In the genomic region with DNA sequence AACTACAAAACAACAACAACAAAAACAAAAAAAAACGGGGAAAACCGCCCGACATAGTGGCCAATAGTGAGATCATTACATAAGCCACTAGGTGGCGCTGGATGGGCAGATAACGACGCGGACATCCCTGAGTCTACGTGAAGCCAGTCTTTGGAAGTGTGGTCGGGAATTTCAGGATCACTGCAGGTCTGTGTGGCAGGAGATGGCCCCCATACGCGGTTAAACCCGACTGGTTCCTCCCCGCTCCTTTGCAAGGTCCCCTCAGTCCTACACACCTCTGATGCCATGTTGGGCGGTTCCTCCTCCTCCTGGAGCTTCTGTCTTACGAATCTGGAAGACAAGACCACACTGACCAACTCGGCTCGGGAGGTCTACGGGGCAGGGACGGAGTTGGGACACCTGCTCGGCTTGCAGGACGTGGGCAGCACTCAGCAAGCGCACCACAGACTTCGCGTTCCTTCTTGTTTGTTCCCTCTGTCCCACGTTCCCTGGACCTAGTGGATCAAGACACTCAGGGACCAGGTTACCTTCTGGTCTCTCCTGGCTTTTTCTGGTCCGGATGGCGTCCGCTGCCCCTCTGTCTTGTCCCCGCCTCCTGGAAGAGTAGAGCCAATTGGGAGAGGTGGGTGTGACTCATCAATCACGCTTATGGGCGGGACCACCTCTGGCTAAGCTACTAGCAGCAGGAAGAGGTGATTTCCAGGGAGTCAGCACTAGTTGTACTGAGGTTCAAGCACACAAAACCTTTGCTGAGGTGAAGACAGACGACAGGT, we compare ENCODE assay signal across 8 mouse cellular contexts. TPM values are rescaled to one million over a fixed set of nuclear protein-coding genes. Genes with fewer than 3 reads are reported as not detected.
DNase-seq lines count a peak whose midpoint lies in the region; ATAC-seq and TF ChIP-seq lines count a peak whose summit lies in the region.

No protein-coding gene starts in this region.

- TF ChIP-seq CTCF in layer of hippocampus, adult 2 months (conservative IDR thresholded peaks at IDR 0.05), result peak; percentile 89
- peak; percentile 91 for TF ChIP-seq CTCF in lung, embryonic 14.5 days (IDR thresholded peaks at IDR 0.05; ENCODE audit: low read depth)
- TF ChIP-seq CTCF in olfactory bulb, adult 2 months (IDR thresholded peaks at IDR 0.05; ENCODE audit: insufficient read depth, low read depth, low read length), result peak; percentile 39; the same call in 1 of the 2 replicates
- peak; percentile 85; the same call in 1 of the 2 replicates for TF ChIP-seq CTCF in thymus, adult 2 months (IDR thresholded peaks at IDR 0.05; ENCODE audit: borderline replicate concordance, control insufficient read depth, extremely low read depth, insufficient read depth, low read length, poor library complexity)

- peak; percentile 92 for ATAC-seq in forebrain, embryonic 16.5 days
- ATAC-seq in lung, embryonic 14.5 days (ENCODE audit: insufficient read depth), result peak; percentile 90

- H3K4me2 ChIP-seq in forebrain, embryonic 16.5 days (ENCODE audit: low read length), result peak overlapping the region; percentile 97
- H3K4me2 ChIP-seq in lung, embryonic 14.5 days, result peak overlapping the region; percentile 94

- H3K9me3 ChIP-seq in ES-E14 (ENCODE audit: control insufficient read depth, insufficient read depth, low read depth, low read length), result no peaks in the 10 kb centered on the region
- H3K9me3 ChIP-seq in forebrain, embryonic 16.5 days (ENCODE audit: control insufficient read depth, low read length), result no peaks in the 10 kb centered on the region
- H3K9me3 ChIP-seq in lung, embryonic 14.5 days (ENCODE audit: low read depth, low read length), result no peaks in the 10 kb centered on the region

- no peak overlapping the region for H3K27ac ChIP-seq in ES-E14 (ENCODE audit: insufficient read depth, low read depth, low read length, poor library complexity, severe bottlenecking)
- H3K27ac ChIP-seq in forebrain, embryonic 16.5 days (ENCODE audit: low read length), result peak overlapping the region; percentile 56
- peak overlapping the region; percentile 72 for H3K27ac ChIP-seq in layer of hippocampus, adult 2 months
- H3K27ac ChIP-seq in lung, embryonic 14.5 days (ENCODE audit: low read depth), result peak overlapping the region; percentile 87
- no peak overlapping the region for H3K27ac ChIP-seq in olfactory bulb, adult 2 months (ENCODE audit: insufficient read depth, low read depth, low read length)
- H3K27ac ChIP-seq in thymus, adult 2 months (ENCODE audit: control insufficient read depth, insufficient read depth, low read length), result 0 out of 2 replicates have a peak overlapping the region, but pooled peaks have one; percentile 22

- DNase-seq in ES-E14 (ENCODE audit: low read depth, low spot score), result peak; percentile 92
- DNase-seq in cerebellum, adult 11-12 months, result peak; percentile 77
- peak; percentile 81 for DNase-seq in heart, postnatal 36 days
- DNase-seq in layer of hippocampus, adult 2 months (ENCODE audit: low spot score in 2 of 2), result peak; percentile 67 to 74
- peak; percentile 93 for DNase-seq in lung, embryonic 14.5 days
- peak; percentile 80 for DNase-seq in thymus, adult 2 months

- H3K36me3 ChIP-seq in ES-E14 (ENCODE audit: control insufficient read depth, insufficient read depth, low read length, poor library complexity, severe bottlenecking), result no peaks in the 10 kb centered on the region
- H3K36me3 ChIP-seq in forebrain, embryonic 16.5 days (ENCODE audit: control insufficient read depth, insufficient read depth), result no peaks in the 10 kb centered on the region
- no peaks in the 10 kb centered on the region for H3K36me3 ChIP-seq in lung, embryonic 14.5 days (ENCODE audit: insufficient read depth)
- no peaks in the 10 kb centered on the region for H3K36me3 ChIP-seq in thymus, adult 2 months (ENCODE audit: control insufficient read depth, insufficient read depth, low read length)

- in situ Hi-C loops in ES-E14 (cut with MboI; ENCODE audit: low sequenced_read_pairs in 2 of 2, unreplicated experiment in 2 of 2), result no loop called here

- no peak for TF ChIP-seq POLR2A in olfactory bulb, adult 2 months (IDR thresholded peaks at IDR 0.05; ENCODE audit: insufficient read depth, low read depth, low read length)
- no peak for TF ChIP-seq POLR2A in thymus, adult 2 months (IDR thresholded peaks at IDR 0.05; ENCODE audit: control insufficient read depth, extremely low read depth, insufficient read depth, low read length, poor library complexity)

- intact Hi-C loops in heart, postnatal 36 days (cut with DNase I), result loop anchor here (1.0 to 2.0 kb wide), 3 partner anchors 14 to 139 kb away; no protein-coding TSS in a partner anchor

- H3K4me3 ChIP-seq in ES-E14 (ENCODE audit: insufficient read depth in 1 of 2, low read depth in 1 of 2, low read length in 2 of 2, poor library complexity in 1 of 2, severe bottlenecking in 1 of 2), result peak overlapping the region; percentile 69 to 95
- H3K4me3 ChIP-seq in forebrain, embryonic 16.5 days (replicated peaks; ENCODE audit: low read length), result peak overlapping the region; percentile 52
- peak overlapping the region; percentile 59 for H3K4me3 ChIP-seq in layer of hippocampus, adult 2 months
- H3K4me3 ChIP-seq in lung, embryonic 14.5 days (ENCODE audit: low read depth, low read length), result peak overlapping the region; percentile 59
- peak overlapping the region; percentile 51 for H3K4me3 ChIP-seq in olfactory bulb, adult 2 months (ENCODE audit: insufficient read depth, low read depth, low read length)
- H3K4me3 ChIP-seq in thymus, adult 2 months (ENCODE audit: control insufficient read depth, insufficient read depth, low read length), result peak overlapping the region; percentile 95

- H3K27me3 ChIP-seq in forebrain, embryonic 16.5 days (replicated peaks; ENCODE audit: control insufficient read depth, insufficient read depth, low read length), result no peaks in the 10 kb centered on the region
- no peaks in the 10 kb centered on the region for H3K27me3 ChIP-seq in lung, embryonic 14.5 days (ENCODE audit: insufficient read depth, low read length)
- no peaks in the 10 kb centered on the region for H3K27me3 ChIP-seq in thymus, adult 2 months (ENCODE audit: control insufficient read depth, insufficient read depth, low read length)

- H3K9ac ChIP-seq in ES-E14 (ENCODE audit: insufficient read depth, low read depth, low read length, poor library complexity, severe bottlenecking), result peak overlapping the region; percentile 56
- peak overlapping the region; percentile 69 for H3K9ac ChIP-seq in forebrain, embryonic 16.5 days (replicated peaks; ENCODE audit: low read depth, low read length)
- peak overlapping the region; percentile 62 for H3K9ac ChIP-seq in lung, embryonic 14.5 days

- peaks cover 0 to 10% of the 10 kb centered on the region in 2 experiments; a peak in 2 of 4 replicates for H3K4me1 ChIP-seq in ES-E14 (ENCODE audit: control insufficient read depth in 2 of 2, insufficient read depth in 2 of 2, low read length in 2 of 2, poor library complexity in 1 of 2)
- peaks cover 4% of the 10 kb centered on the region; the same call in 1 of the 2 replicates for H3K4me1 ChIP-seq in forebrain, embryonic 16.5 days (replicated peaks; ENCODE audit: control insufficient read depth, insufficient read depth, low read length)
- H3K4me1 ChIP-seq in lung, embryonic 14.5 days (ENCODE audit: insufficient read depth), result no peaks in the 10 kb centered on the region
- H3K4me1 ChIP-seq in olfactory bulb, adult 2 months (ENCODE audit: control insufficient read depth, insufficient read depth, low read length), result peaks cover 10% of the 10 kb centered on the region; the same call in 1 of the 2 replicates
- H3K4me1 ChIP-seq in thymus, adult 2 months (replicated peaks; ENCODE audit: control insufficient read depth, insufficient read depth, low read length), result peaks cover 2% of the 10 kb centered on the region

- 0% methylated on average over 32 of the region's 32 CpGs for WGBS in forebrain, embryonic 16.5 days
- WGBS in lung, embryonic 14.5 days, result 0% methylated on average over 32 of the region's 32 CpGs
- WGBS in olfactory bulb, adult 2 months, result under 1% methylated on average over 32 of the region's 32 CpGs
- WGBS in thymus, adult 2 months, result under 1% methylated on average over 32 of the region's 32 CpGs

RNA-seq across cellular contexts. Expression of gene Asl, which starts 5.1 kb away (rescaled TPM):
- total RNA-seq in ES-E14 (2012; rRNA removed), result 27.2 and 31.8 TPM in 2 replicates
- polyA plus RNA-seq in forebrain, embryonic 16.5 days (2015; fragmentation: Nextera tagmentation; extraction: Ambion mirVana), result 26.5 and 32.5 TPM in 2 replicates
- total RNA-seq in heart, postnatal 36 days (2021), result 1 to 10 TPM; 8.4 to 9.1 TPM
- total RNA-seq in layer of hippocampus, adult 2 months (2021), result 10 to 100 TPM; 18.2 to 27.3 TPM
- polyA plus RNA-seq in lung, embryonic 14.5 days (2014; fragmentation: Nextera tagmentation; extraction: Ambion mirVana), result 23.1 and 24.3 TPM in 2 replicates
- not detected in 2 replicates for polyA plus RNA-seq in olfactory bulb, adult 2 months (2012; ENCODE audit: insufficient read depth, insufficient read length, low replicate concordance, missing spikeins)
- polyA plus RNA-seq in thymus, adult 2 months (2012; rRNA removed), result 33.0 and 40.4 TPM in 2 replicates

RNA-seq across cellular contexts. Expression of gene Crcp, which starts 5.1 kb away (rescaled TPM):
- 21.1 and 30.8 TPM in 2 replicates for total RNA-seq in ES-E14 (2012; rRNA removed)
- polyA plus RNA-seq in forebrain, embryonic 16.5 days (2015; fragmentation: Nextera tagmentation; extraction: Ambion mirVana), result 73.7 and 81.4 TPM in 2 replicates
- total RNA-seq in heart, postnatal 36 days (2021), result 10 to 100 TPM; 14.2 to 14.4 TPM
- 10 to 100 TPM; 35.6 to 35.7 TPM for total RNA-seq in layer of hippocampus, adult 2 months (2021)
- 27.5 and 28.3 TPM in 2 replicates for polyA plus RNA-seq in lung, embryonic 14.5 days (2014; fragmentation: Nextera tagmentation; extraction: Ambion mirVana)
- not detected in 2 replicates for polyA plus RNA-seq in olfactory bulb, adult 2 months (2012; ENCODE audit: insufficient read depth, insufficient read length, low replicate concordance, missing spikeins)
- polyA plus RNA-seq in thymus, adult 2 months (2012; rRNA removed), result 17.0 and 17.5 TPM in 2 replicates

RNA-seq across cellular contexts. Expression of gene Gusb, which starts 21.1 kb away (rescaled TPM):
- total RNA-seq in ES-E14 (2012; rRNA removed), result 29.0 and 53.5 TPM in 2 replicates
- polyA plus RNA-seq in forebrain, embryonic 16.5 days (2015; fragmentation: Nextera tagmentation; extraction: Ambion mirVana), result 14.4 and 17.4 TPM in 2 replicates
- 10 to 100 TPM; 13.3 to 15.6 TPM for total RNA-seq in heart, postnatal 36 days (2021)
- 10 to 100 TPM; 10.9 to 11.4 TPM for total RNA-seq in layer of hippocampus, adult 2 months (2021)
- 77.4 and 83.0 TPM in 2 replicates for polyA plus RNA-seq in lung, embryonic 14.5 days (2014; fragmentation: Nextera tagmentation; extraction: Ambion mirVana)
- polyA plus RNA-seq in olfactory bulb, adult 2 months (2012; ENCODE audit: insufficient read depth, insufficient read length, low replicate concordance, missing spikeins), result not detected in 2 replicates
- 55.1 and 57.5 TPM in 2 replicates for polyA plus RNA-seq in thymus, adult 2 months (2012; rRNA removed)

RNA-seq across cellular contexts. Expression of gene Tpst1, which starts 49.2 kb away (rescaled TPM):
- total RNA-seq in ES-E14 (2012; rRNA removed), result 51.4 and 59.9 TPM in 2 replicates
- 59.5 and 66.1 TPM in 2 replicates for polyA plus RNA-seq in forebrain, embryonic 16.5 days (2015; fragmentation: Nextera tagmentation; extraction: Ambion mirVana)
- total RNA-seq in heart, postnatal 36 days (2021), result 10 to 100 TPM; 12.0 to 12.8 TPM
- 10 to 100 TPM; 48.7 to 49.1 TPM for total RNA-seq in layer of hippocampus, adult 2 months (2021)
- polyA plus RNA-seq in lung, embryonic 14.5 days (2014; fragmentation: Nextera tagmentation; extraction: Ambion mirVana), result 76.1 and 77.3 TPM in 2 replicates
- polyA plus RNA-seq in olfactory bulb, adult 2 months (2012; ENCODE audit: insufficient read depth, insufficient read length, low replicate concordance, missing spikeins), result not detected in 2 replicates
- 8.4 and 9.5 TPM in 2 replicates for polyA plus RNA-seq in thymus, adult 2 months (2012; rRNA removed)

Comparison
In these comparisons a context has a peak if more than half of its experiments do, and no peak if none do; other contexts are left out.
1. H3K27ac ChIP-seq: peak in forebrain, embryonic 16.5 days (single experiment), layer of hippocampus, adult 2 months (single experiment), lung, embryonic 14.5 days (single experiment) and thymus, adult 2 months (single experiment); none in ES-E14 (single experiment) and olfactory bulb, adult 2 months (single experiment).
2. CTCF ChIP-seq: peak in every context shown above with its lines; median percentile 91 in lung, embryonic 14.5 days; 89 in layer of hippocampus, adult 2 months; 85 in thymus, adult 2 months; 39 in olfactory bulb, adult 2 months.
3. RNA of gene Gusb, which starts 21.1 kb away (polyA plus RNA-seq): 77.4 to 83.0 TPM in lung, embryonic 14.5 days, 55.1 to 57.5 TPM in thymus, adult 2 months and 14.4 to 17.4 TPM in forebrain, embryonic 16.5 days; not detected in olfactory bulb, adult 2 months; every median in the first group is over 10 times any median in the second.
4. Peak in every context shown above with its lines, with median percentiles within 50 percentile points of each other: DNase-seq, H3K4me3 ChIP-seq and H3K9ac ChIP-seq.